Mouse (Mus musculus) natural killer cell, adult 2 months (primary cell): ENCODE measurements around the gene Sys1.
A peak's percentile ranks its signal among the peaks of the same experiment; 100 is the strongest.

Experiments used
- DNase-seq, 2 experiments: peaks; one replicate each; pipeline ENCODE4 v3.0.0; 2022; ENCODE audit warnings: low spot score in 2 of 2

Sys1 gene

DNA sequence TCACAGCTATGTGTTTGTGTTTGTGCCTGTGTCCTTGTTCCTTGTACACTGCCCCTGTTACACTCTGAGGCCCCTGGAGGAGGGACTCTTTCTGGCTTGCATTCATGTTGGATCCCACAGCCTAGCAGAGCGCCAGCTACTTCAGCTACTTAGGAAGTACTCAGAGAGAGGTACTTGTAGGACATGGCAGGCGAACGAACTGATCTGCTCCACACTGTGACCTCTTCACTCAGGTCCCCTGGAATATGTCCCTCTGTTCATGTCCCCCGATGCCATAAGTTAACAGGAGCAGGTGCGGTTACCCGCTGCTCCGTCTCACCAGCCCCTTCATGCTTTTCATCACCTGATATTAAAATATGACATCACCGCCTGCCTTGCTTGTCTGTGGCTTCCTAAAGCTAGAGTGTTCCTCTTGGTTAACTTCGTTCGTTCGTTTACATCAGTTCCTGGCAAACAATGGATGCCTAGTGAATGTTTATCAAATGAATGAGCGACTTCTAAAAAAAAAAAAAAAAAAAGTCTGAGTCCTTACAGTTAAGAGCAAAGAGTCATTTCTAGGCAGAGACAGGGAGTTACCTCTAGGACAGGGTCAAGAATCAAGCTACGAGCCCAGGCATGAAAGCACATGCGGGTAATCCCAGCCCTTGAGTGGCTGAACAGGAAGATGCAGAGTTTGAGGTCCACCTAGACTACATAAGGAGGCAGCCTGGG lies 3.6 kb upstream of the Sys1 start:
- no peak for DNase-seq

DNA sequence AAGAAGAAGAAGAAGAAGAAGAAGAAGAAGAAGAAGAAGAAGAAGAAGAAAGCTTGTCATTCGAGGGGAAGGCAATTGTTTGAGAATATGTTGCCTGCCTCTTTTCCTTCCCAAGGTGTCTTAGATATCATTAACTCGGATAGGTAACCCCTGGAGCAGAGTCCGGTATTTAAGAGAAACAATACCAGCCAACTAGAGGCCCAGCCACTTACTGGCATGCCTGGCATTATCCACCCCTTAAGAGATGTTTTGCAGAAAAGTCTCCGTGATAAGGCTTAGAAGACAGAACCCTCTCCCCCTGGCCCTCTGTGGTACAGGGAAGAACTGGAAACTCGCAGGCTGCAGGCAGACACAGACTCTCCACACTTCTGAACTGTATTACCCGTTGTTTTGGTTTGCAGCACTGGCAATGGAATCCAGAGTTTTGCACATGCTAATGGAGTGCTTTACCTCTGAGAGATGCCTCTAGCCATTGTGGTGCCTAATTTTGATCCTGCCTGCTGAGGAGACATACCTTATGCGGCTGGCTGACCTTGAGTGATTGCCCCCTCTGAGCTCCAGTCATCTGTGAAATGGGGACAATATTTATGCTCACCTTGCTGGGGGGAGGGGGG lies 2.8 kb upstream of the Sys1 start:
- DNase-seq: no peak

DNA sequence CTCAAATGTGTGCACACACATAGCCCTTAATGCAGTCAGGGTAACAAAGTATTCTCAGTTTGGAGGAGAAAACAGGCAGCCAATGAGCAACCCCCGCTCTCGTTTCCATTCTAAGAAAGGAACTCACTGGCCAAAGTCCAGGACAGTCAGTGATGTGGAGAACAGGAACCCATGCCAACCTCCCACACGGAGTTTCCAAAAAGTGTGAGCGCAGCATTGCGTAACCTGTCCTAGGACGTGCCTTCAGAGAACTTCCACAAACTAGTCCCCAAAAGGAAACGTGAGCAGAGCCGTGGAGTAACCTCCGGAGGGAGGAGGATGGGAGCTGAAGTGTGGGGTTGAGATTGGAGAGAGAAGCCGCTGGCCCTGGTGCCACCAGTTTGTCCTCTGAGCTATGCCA lies 1.9 kb upstream of the Sys1 start:
- no peak for DNase-seq

DNA sequence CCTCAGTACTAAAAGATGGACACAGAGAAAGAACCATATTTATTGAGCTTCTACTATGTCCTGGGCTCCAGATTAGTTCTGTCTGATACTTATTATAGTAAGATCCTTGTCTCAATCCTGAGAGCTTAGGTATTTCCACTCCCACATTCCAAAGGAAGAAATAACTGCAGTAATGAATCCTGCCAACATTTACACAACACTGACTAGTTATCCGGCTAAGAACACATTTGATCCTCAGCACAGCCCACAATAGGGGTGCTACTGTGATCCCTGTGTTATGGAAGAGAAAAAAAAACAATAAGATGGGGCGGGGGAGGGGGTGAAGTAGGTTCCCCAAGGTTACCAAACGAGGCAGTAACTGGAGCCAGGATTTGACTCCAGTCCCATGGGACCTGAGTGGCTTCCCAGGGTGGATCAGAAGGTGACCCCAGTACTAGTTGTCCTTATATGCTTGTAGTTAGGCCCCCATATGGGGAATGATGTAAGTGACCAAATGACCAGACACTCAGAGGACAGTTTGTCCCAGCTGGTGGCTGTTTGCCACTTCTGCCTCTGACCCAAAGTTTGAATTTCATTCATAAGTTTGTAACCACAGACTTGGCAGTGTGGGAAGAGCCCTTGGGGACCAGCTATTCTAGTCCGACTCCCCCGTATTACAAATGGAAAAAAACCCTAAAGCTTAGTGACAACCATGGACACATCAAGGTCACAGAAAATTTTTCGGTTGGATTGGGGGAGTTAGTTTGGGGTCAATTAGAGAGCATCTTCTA lies 1.2 kb upstream of the Sys1 start:
- no peak for DNase-seq

DNA sequence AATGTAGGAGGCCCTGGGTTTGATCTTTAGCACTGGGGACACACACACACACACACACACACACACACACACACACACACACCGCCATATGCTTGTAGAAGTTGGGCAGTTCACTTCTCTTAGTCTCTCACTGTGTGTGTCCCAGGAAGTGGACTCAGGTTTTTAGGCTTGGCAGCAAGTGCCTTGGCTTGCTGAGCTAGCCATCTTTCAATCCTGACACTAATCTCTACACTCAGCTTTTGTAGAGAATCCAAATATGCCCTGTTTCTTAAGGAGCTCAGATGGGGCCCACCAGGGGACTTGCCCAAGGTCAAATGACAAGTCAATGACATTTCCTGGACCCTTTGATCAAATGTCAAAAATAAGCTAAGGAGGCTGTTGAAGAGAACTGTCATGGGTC lies 351 bp upstream of the Sys1 start:
- no peak for DNase-seq

DNA sequence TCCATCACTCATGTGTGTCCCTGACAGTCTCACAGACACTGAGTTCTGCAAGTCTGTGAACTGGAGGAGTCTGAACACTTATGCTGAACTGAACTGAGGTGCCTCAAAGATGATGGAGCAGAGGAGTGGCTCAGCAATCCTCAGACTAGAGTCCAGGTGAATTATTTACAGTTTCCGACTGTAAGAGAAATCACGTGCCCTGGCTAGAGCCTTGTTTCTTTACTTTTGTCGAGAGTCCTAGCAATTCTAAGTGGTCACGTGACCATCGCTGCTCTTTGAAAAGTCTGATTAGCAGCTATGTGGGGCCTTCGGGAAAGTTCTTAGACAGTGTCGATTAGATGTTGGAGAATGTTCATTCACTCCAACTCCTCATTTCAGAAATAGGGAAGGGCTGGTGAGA lies 1.2 kb downstream of the Sys1 start:
- DNase-seq: no peak

DNA sequence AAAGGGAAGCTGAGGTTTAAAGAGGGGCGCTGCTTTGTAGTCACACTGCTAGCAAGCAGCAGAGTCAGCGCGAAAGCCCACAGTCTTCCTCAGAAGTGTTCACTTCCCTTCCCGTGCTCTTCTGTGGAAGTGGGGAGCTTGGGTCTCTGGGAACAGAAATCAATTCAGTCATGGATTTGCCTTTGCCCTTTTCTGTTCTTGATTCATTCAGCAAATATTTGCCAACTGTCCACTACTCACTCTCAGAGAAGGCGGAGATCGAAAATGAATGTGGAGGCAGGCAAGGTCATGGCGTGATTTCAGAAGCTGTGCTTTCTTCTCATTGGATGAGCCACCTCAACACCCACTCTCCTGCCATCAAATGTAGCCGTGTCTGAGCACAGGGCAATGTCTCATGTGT lies 1.8 kb downstream of the Sys1 start:
- DNase-seq: no peak

DNA sequence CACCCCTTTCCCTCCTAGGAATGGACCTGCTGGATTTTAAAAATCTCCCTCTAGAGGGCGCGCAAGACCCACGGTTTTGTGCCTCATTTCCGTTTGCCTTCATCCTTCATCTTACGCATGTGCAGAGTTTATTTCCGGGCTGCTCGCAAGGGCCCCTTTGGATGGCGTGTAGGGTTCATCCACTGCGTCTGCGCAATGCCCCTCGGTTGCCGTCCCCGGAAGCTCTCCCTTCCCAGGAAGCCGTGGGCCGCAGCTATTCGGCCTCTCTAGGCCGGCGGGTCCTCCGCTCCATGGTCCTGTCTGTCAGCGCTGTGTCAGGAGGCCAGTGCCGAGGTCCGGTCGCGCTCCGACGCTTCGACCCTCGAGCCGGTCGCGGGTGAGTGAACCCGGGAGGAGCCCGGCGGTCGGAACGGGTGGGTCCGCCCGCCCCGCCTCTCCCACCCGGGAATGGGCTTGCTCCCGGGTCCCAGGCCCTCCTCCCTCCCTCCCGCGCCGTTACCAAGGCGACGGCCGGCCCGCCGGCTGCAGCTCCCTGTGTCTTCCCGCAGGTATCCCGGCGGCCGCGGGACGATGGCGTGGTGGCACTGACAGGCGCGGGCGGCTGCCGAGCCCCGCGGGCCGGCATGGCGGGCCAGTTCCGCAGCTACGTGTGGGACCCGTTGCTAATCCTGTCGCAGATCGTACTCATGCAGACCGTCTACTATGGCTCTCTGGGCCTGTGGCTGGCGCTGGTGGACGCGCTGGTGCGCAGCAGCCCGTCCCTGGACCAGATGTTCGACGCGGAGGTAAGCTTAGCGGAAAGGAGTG lies 4.2 kb downstream of the Sys1 start, which contains the start of gene Gm20458:
Gene Gm20458 (plus strand): TSS at position 223 of the 807 bp plus-strand sequence.
- peak; percentile 95 for DNase-seq

DNA sequence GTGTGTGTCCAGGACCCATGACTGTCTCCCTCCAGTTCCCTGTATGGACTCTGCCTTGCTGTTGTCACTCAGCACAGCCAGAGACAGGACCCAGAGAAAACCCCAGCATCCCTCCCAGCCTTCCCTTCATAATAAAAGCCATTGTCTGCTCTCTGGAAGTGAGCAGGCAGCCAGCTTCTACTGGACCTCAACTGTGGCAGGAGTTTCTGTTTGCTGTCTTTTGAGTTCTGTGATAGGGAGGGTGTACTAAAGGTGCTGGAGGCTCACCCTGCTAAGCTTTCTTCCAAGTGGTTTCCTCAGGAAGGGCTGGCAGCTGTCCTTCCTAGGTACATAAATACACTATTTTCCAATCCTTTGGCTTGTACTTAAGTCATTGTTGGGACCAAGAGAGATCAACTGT lies 8.4 kb downstream of the Sys1 start:
- no peak for DNase-seq

DNA sequence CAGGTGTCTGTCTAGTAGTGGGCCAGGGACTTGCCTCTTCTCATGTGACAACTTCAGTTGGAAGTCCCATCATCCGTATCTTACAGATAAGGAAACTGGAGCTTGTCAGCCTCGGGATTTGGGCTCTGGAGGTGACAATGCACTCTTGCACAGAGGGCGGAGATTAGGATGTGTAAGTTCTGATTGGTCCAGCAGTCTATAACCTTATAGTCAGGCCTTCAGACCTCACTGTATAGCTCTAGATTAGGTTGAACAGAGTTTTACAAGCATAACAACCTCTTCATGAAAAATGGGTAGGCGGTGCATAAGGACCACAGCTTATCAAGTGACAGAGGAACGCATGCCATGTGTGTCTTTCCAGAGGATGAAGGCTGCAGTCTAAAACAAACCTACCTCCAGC lies 10.0 kb downstream of the Sys1 start:
- no peak for DNase-seq

DNA sequence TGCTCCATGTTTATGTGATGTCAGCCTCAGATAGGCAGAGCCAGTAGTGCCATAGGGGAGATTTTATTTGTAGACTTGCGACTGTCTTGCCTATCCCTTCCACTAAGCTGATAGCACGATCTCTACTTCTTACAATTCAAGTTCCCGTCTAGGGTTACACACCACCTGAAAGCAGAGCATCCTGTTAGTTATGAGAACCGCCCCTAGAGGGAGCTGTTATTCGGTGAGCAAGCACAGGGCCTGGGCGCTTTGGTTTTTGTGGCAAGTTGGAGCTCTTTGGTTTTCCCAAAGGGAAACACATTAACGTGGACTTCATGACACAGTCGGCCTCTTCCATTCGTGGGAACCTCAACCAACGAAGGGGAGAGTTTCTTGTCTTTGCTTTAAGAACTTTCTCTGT lies 13.5 kb downstream of the Sys1 start:
- peak; percentile 34 to 57 for DNase-seq

DNA sequence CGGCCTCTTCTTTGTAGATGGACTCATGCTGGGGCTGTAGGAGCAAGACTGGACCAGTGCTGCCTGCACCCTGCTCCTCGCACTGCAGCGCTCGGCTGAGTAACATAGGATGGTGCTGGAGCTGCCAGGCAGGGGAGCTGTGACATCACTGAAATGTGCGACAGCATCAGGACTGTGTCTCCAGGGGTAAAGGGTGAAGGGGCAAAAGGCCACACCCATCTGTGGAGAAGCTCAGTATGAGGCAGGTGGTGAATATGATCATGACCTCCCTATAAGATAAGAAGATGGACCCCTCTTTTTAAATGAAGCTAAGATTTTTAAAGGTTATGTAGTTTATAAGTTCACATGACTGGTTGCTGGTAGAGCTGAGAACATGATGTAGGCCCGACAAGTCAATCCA lies 16.9 kb downstream of the Sys1 start, which contains the start of gene Trp53tg5:
Gene Trp53tg5 (minus strand): TSS at position 101 of the 400 bp plus-strand sequence.
- no peak for DNase-seq

DNA sequence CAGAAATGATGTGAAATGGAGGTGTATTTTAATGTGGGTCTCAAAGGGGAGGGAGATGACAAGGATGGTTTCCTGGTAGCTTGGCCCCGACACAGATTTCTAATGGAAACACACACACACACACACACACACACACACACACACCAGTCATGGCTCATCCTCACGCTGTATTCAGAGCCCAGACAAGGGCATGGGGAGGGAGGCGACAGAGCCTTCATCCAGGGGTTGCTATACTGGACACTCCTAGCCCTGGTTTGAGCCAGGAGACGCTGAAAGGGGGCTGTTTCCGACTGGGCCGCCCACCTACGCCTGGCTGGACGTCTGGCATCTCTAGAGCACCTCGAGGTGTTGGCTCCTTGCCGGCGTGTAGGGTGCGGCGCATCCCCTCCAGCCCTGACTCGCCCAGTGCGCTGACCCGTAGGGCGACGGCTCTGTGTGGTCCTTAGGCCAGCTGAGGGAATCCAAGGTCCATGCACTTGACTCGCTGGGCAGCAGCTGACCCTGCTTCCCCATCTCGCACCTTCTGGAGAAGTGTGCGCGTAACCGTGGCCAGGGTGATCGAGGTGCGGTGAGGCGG lies 29.0 kb downstream of the Sys1 start, which contains the start of gene Dbndd2:
Gene Dbndd2 (plus strand): TSS at position 426 of the 577 bp plus-strand sequence.
- DNase-seq: no peak

DNA sequence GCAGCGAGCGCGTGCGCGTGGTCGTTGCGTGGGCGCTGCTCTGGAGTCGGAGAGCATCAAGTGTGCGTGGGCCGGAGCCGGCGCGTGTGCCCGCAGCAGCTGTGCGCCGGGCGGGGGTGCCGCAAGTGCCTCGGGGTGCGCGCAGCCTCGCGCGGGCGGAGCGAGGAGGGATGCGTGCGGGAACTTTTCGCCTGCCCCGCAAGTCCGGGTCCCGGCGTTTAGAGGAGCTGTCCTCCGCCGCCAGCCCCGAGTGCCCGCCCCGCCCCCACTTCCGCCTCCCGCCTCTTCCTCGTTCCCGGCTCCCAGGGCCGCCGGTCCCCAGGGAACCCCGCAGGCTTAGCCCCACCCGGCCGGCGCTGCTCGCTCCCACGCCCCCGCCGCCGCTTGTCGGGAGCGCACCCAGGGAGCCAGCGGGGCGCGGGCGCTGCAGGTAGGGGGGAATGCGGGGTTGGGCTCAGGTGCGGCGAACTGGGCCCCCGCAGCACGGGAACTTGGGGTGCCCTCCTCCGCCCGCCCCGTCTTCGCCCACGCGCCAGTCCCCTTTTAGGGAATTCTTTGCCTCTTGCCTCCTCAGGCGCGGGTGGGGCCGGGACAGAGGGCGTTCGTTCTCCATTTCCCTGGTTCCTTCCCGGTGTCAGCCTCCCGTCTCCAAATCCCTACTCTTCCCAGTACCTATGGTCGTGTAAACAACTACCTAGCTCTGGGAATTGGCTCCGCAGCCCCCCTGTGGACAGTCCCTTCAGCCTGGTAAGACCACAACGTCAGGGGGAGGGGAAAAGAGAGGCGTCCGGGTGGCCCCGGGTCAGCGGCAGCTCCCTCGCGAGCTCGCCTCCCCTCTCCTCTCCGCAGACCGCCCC lies 29.7 kb downstream of the Sys1 start:
- DNase-seq: peak; percentile 11 to 32

DNA sequence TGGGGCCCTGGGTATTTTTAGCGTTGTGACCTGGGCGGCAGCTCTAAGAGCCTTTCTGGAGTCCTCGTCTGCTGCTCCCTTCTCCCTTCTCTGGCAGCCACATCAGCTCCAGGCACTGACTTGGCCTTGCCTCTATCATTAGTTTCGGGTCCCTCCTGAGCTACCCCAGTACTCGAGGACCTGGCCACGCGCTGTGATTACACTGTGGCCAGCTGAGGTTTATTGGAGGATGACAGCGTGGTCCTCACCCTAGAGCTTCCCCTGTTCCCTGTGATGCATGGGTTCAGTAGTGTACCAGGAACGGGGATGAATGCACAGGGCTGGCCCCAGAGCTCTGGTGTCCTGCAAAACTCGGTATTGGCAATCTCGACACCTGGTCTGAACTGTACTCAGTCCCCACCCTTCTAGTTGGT lies 30.4 kb downstream of the Sys1 start:
- DNase-seq: no peak

DNA sequence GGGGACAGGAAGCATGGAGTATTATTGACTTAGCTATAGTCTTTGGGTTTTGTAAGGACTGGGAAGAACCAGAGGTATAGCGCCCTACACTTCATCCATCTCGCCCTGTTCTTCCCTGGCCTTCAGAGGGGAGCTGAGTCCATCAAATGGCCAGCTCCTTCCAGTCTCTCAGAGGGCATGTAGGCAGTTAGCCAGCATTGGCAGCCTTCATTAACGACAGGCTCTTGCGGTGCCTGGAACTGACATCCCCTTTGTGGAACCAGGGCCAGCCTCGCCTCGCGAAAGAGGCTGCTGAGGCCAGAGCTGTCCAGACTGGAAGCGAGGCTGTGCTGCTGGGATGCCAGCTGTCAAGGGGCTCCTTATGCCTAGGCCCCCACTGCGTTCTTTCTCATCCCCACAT lies 31.0 kb downstream of the Sys1 start:
- no peak for DNase-seq

DNA sequence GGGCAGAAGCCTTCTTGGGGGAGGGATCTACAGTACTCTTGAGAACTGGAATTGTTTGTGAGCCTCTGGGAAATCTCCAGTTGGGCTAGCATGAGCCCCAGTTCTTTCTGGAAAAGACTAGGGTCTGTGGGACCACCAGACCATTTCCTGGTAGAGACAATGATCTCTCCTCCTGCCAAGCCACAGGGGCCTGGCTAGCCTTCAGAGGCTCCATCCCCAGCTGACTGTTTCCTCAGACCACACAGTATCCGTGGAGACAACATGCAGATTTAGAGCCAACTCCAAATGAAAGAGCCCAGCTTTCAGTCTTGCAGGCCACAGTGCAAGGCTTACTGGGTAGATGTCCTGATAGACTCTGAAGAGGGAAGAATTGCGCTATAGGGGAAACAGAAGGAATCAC lies 37.4 kb downstream of the Sys1 start:
- no peak for DNase-seq

DNA sequence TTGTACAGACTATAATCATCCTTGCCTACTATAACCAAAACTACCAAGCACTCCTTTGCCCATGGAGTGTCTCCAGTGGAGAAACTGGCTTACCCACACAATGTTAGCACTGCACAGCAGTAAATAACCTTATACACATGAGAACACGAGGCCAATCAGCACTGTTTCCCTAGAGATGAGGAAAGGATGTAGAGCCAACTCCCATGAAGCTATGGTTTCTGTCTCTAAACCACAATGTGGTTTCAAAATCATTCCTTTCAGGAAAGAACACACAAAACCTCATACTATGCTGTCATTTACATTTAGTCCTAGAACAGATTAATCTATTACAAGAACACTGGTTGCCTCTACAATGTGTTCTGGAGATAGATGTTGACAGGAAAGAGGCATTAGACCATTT lies 39.6 kb downstream of the Sys1 start:
- no peak for DNase-seq

DNA sequence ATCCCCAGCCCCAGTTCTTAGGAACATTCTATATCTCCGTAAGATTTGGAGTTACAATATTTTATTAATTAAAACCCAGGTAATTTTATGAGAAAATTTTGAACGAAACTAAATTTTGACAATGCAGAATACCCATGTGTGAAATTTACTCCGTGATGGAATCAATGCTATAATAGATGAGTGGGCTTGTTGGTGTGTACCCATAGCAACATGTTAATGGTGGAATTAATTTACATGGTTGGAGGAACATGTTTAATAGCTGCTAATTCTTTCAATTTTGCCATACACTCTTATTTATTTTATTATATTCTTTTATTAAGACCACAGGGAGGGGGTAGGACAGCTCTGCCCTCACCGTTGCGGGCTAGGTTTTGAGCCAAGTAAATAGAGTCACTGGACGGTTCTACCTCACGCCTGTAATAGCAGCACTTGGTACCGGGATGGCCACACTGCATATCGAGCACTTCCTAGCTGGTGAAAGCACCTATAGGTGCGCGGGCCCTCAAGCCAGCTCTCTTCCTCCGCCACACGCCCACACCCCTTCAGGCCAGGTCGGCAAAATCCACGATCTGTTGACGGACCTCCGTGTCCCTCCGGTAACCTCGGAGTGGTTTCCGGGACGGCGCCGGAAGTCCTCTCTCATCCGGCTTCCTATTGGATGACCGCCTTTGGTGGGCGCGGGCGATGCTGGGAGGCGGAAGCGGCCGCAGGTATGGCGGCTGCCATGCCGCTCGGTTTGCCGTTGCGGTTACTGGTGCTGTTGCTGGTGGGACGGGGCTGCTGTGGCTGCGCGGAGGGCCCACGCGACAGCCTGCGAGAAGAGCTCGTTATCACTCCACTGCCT lies 40.3 kb downstream of the Sys1 start, which contains the start of gene Pigt:
Gene Pigt (plus strand): TSS at position 674 of the 844 bp plus-strand sequence.
- DNase-seq: peak; percentile 81
